Mouse (Mus musculus) right cerebral cortex, postnatal 36 days (tissue): ENCODE measurements at regions not wholly inside any gene's neighbourhood (a gene's known extent, or its start where the extent isn't known, plus 50 kb on each side); places are given as distances from the start of the nearest gene placed in this dataset.
A peak's percentile ranks its signal among the peaks of the same experiment; 100 is the strongest.

Experiments used
- DNase-seq, 2 experiments: peaks; one replicate each; pipeline ENCODE4 v3.0.0; 2022; ENCODE audit warnings: low spot score in 2 of 2, mixed read lengths in 1 of 2

GRCm38 (mm10) chr7:114912109-114912508 lies 168.6 kb downstream of the Insc start:
- no peak for DNase-seq

GRCm38 (mm10) chr7:114922155-114922554 lies 178.7 kb downstream of the Insc start:
- DNase-seq = peak; percentile 14 to 21

- DNase-seq = no peak
Observed at GRCm38 (mm10) chr7:114933861-114934260, 190.4 kb downstream of the Insc start.

GRCm38 (mm10) chr7:114950759-114951158 lies 207.3 kb downstream of the Insc start:
- DNase-seq = no peak

GRCm38 (mm10) chr7:114963206-114963605 lies 219.7 kb downstream of the Insc start:
- no peak for DNase-seq

- no peak for DNase-seq
Observed at GRCm38 (mm10) chr7:114965923-114966322, 222.4 kb downstream of the Insc start.

GRCm38 (mm10) chr7:114986481-114986880 lies 243.0 kb downstream of the Insc start:
- DNase-seq = no peak

- DNase-seq = no peak
Observed at GRCm38 (mm10) chr7:114991255-114991654, 247.8 kb downstream of the Insc start.

- no peak for DNase-seq
Observed at GRCm38 (mm10) chr7:114992440-114992839, 248.9 kb downstream of the Insc start.

- DNase-seq = peak in 1 of 2 experiments; percentile 17
Observed at GRCm38 (mm10) chr7:115000796-115001524, 257.5 kb downstream of the Insc start.

GRCm38 (mm10) chr7:115014253-115014998 lies 270.9 kb downstream of the Insc start:
- no peak for DNase-seq

- DNase-seq = no peak
Observed at GRCm38 (mm10) chr7:115019369-115019958, 276.0 kb downstream of the Insc start.

- no peak for DNase-seq
Observed at GRCm38 (mm10) chr7:115020023-115020422, 276.5 kb downstream of the Insc start.

- DNase-seq = no peak
Observed at GRCm38 (mm10) chr7:115025803-115026202, 282.3 kb downstream of the Insc start.

GRCm38 (mm10) chr7:115027685-115028084 lies 284.2 kb downstream of the Insc start:
- peak in 1 of 2 experiments; percentile 2 for DNase-seq

GRCm38 (mm10) chr7:115033987-115034386 lies 290.5 kb downstream of the Insc start:
- DNase-seq = no peak

GRCm38 (mm10) chr7:115055527-115055926 lies 312.0 kb downstream of the Insc start:
- no peak for DNase-seq

- no peak for DNase-seq
Observed at GRCm38 (mm10) chr7:115056992-115057645, 313.6 kb downstream of the Insc start.

GRCm38 (mm10) chr7:115057736-115058135 lies 314.2 kb downstream of the Insc start:
- DNase-seq = no peak

- no peak for DNase-seq
Observed at GRCm38 (mm10) chr7:115060171-115060570, 316.7 kb downstream of the Insc start.

- no peak for DNase-seq
Observed at GRCm38 (mm10) chr7:115062817-115063216, 319.3 kb downstream of the Insc start.

- no peak for DNase-seq
Observed at GRCm38 (mm10) chr7:115067641-115068040, 324.1 kb downstream of the Insc start.
